Mouse (Mus musculus) liver, adult 2 months (tissue): Measurements from ENCODE around the gene Nek8.

Experiments used
- CTCF ChIP-seq: fragments of 200-500 bp; IDR thresholded peaks from 2 replicates; pipeline ENCODE4 v1.5.1; 2011; ENCODE audit warnings: low read depth, low read length, control low read depth
- POLR2A ChIP-seq: fragments of 200-500 bp; IDR thresholded peaks from 2 replicates; pipeline ENCODE4 v1.6.1; 2011; ENCODE audit warnings: low read length, control low read depth; ENCODE audit not compliant: insufficient read depth; ENCODE audit errors: extremely low read depth

DNA sequence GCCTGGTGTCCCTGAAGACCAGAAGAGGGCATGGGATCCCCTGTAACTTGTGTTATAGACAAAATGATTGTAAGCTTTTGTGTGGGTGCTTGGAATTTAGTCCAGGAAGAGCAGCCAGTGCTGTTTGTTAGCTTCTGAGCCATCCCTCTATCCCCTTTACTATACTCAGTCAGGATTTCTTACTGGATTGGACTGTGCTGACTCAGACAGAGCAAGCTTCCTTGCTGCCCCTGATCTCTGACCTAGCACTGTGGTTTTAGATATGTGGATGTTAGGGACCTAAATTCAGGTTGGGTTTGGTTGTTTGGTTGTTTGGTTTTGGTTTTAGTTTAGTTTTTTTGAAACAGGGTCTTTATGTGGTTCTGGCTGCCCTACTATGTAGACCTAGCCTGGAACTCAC lies 58.0 kb downstream of the Nek8 start:
- TF ChIP-seq CTCF (no peak), POLR2A (no peak)
